Mouse (Mus musculus): Measurements from ENCODE around the gene Slc37a1.

GRCm38 (mm10) chr17:31348129-31348528 is 61.5 kb downstream of the Slc37a1 start:
- TF ChIP-seq CTCF (IDR thresholded peaks at IDR 0.05; ENCODE audit: low read depth, low read length) (no peak), POLR2A (IDR thresholded peaks at IDR 0.05; ENCODE audit: extremely low read depth, insufficient read depth, low read length) (no peak)
